Comparison of ENCODE assay signal across 16 mouse cellular contexts in genomic region chr15:91439883-91440282, GRCm38 (mm10).
DNase-seq lines count a peak whose midpoint lies in the region; ATAC-seq lines count a peak whose summit lies in the region.
"Had no signal": no experiment of that assay in that cellular context is flagged by ENCODE, and none has a peak within 500 bp of the region (broad histone marks: within the 10 kb centered on the region; RNA-seq: fewer than 3 reads in every experiment).

No protein-coding gene starts in this region.

- DNase-seq in cerebellum, adult 11 months = no peak
- no peak for DNase-seq in frontal cortex, postnatal 25 days (ENCODE audit: low spot score in 2 of 2)
- DNase-seq in right cerebral cortex, postnatal 36 days (ENCODE audit: low spot score in 2 of 2) = peak; percentile 35 to 71
- DNase-seq in right cerebral cortex, postnatal 4 days = no peak
- peak; percentile 89 for DNase-seq in telencephalon, adult 2 months (ENCODE audit: low read depth, low spot score)
- no peak for DNase-seq in gastrocnemius, postnatal 14 days
- DNase-seq: adrenal gland, postnatal 36 days; kidney, adult 11 months; lung, embryonic 14.5 days; lung, postnatal 4 days; thymus, adult 18-20 months had no signal

- ATAC-seq in cerebellum, adult (ENCODE audit: insufficient number of reproducible peaks, low FRiP score, low TSS enrichment) = peak; percentile 94
- peak; percentile 79 for ATAC-seq in frontal cortex, adult (ENCODE audit: low TSS enrichment)
- ATAC-seq: CD4-positive, CD25-positive, alpha-beta regulatory T cell, adult 4 months; hindbrain, embryonic 16.5 days; midbrain, embryonic 13.5 days had no signal

- intact Hi-C loops in gastrocnemius, postnatal 14 days (cut with DNase I; ENCODE audit: low total_unique reads) = no loop called here

Comparison
In these comparisons a context has a peak if more than half of its experiments do, and no peak if none do; other contexts are left out.
1. DNase-seq: peak in right cerebral cortex, postnatal 36 days (2 of 2) and telencephalon, adult 2 months (single experiment); none in cerebellum, adult 11 months (single experiment), frontal cortex, postnatal 25 days (0 of 2), right cerebral cortex, postnatal 4 days (single experiment) and gastrocnemius, postnatal 14 days (single experiment).